Mouse (Mus musculus): ENCODE measurements at regions not wholly inside any gene's neighbourhood (a gene's known extent, or its start where the extent isn't known, plus 50 kb on each side); places are given as distances from the start of the nearest gene placed in this dataset.

DNA sequence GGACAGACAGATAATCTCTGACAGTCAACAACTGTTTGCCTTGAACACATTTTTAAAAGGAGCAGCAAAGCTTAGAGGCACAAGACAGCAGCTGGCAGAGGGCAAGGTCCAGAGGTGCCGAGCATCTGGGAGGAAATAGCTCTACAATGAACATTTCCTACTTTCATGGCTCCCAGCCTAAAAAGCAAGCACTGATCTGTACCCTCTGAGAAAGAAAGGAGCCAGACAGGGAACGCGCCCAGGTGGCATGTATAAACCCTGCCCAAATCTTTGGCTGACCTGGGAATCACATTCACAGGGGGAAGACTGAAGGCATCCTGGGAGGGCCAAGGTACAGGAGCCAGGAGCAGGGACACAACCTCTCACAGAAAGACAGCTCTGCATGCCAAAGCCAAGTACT lies 371.2 kb upstream of the Tbx3 start:
- no peaks in the 10 kb centered on the region for H3K9me3 ChIP-seq (ENCODE audit: control insufficient read depth, low read length)
- no peaks in the 10 kb centered on the region for H3K27me3 ChIP-seq (ENCODE audit: control insufficient read depth, insufficient read depth, low read length)
- no peak overlapping the region for H3K4me3 ChIP-seq (ENCODE audit: low read depth, low read length)
- no peaks in the 10 kb centered on the region for H3K36me3 ChIP-seq (ENCODE audit: control insufficient read depth, insufficient read depth, low read length)
- WGBS, result 87% methylated on average over 3 of the region's 3 CpGs
- no peak overlapping the region for H3K9ac ChIP-seq (ENCODE audit: low read length)
- no peaks in the 10 kb centered on the region for H3K4me1 ChIP-seq (ENCODE audit: control insufficient read depth, insufficient read depth, low read length)
- no peak for DNase-seq (ENCODE audit: low spot score)
- no peak overlapping the region for H3K4me2 ChIP-seq (ENCODE audit: low read depth)
- no peak for ATAC-seq (ENCODE audit: insufficient read depth, low FRiP score, low TSS enrichment)
- no peak overlapping the region for H3K27ac ChIP-seq (ENCODE audit: low read depth, low read length)

DNA sequence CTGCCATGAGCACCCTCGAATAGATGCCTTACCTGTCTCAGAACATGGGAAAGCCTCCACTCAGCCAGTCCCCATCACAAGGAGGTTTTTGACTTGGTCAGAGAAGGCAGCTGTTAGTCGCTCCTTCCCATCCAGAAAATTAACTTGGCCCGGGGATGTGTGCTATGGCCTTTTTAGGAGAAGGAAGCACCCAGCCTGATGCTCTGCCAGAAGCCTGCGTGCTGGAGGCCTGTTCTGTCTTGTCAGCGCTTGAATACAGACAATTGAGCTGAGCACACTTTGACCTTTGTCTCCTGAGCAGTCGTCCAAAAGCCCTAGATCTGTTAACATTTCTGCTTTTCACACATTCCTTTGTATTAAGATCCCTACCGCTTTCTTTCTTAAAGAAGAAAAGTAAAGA lies 370.4 kb upstream of the Tbx3 start:
- Histone ChIP-seq H3K4me2 (ENCODE audit: low read depth) (no peak overlapping the region), H3K27ac (ENCODE audit: low read depth, low read length) (no peak overlapping the region), H3K9ac (ENCODE audit: low read length) (no peak overlapping the region), H3K4me1 (ENCODE audit: control insufficient read depth, insufficient read depth, low read length) (no peaks in the 10 kb centered on the region), H3K36me3 (ENCODE audit: control insufficient read depth, insufficient read depth, low read length) (no peaks in the 10 kb centered on the region), H3K9me3 (ENCODE audit: control insufficient read depth, low read length) (no peaks in the 10 kb centered on the region), H3K27me3 (ENCODE audit: control insufficient read depth, insufficient read depth, low read length) (no peaks in the 10 kb centered on the region), H3K4me3 (ENCODE audit: low read depth, low read length) (no peak overlapping the region)
- 39% methylated on average over 7 of the region's 7 CpGs for WGBS
- no peak for ATAC-seq (ENCODE audit: insufficient read depth, low FRiP score, low TSS enrichment)
- no peak for DNase-seq (ENCODE audit: low spot score)

DNA sequence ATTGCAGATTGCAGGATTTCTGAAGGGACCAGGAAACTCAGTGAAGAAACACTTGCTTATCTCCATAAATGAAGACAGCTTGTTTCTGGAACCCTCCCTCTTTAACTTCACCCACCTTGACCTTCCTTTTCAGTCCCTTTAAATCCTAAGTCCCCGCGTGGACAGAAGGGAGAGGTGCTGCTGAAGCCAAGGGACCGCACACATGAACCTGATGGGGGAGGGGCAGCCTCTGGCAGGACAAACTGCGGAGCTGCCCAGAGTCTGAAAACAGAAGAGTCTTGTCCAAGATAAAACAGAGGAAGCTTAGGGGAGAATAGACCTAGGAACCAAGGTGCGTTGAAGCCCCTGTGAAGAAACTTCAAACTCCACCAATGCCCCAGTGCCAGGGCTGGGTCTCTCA lies 368.9 kb upstream of the Tbx3 start:
- ATAC-seq (ENCODE audit: insufficient read depth, low FRiP score, low TSS enrichment), result no peak
- H3K27me3 ChIP-seq (ENCODE audit: control insufficient read depth, insufficient read depth, low read length), result no peaks in the 10 kb centered on the region

DNA sequence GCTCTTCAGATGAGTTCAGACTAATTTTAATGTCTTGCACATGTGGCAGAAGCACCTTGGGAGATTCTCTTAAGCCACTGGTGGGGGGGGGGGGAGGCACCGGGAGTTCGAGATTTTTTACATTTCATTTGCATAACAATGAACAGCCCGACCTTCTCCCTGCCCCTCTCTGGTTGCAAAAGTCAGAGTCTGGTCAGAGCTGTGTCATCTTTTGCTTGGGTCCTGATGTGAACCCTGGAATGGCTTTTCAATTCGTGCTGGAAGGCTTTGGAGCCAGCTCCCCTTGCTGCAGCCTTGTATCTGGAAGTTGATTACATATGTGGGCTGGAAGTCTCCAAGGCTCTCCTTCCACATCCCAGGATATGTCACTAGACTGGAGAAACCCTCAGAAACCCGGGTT lies 365.7 kb upstream of the Tbx3 start:
- Histone ChIP-seq H3K4me3 (ENCODE audit: low read depth, low read length) (no peak overlapping the region), H3K27me3 (ENCODE audit: control insufficient read depth, insufficient read depth, low read length) (no peaks in the 10 kb centered on the region), H3K4me1 (ENCODE audit: control insufficient read depth, insufficient read depth, low read length) (no peaks in the 10 kb centered on the region), H3K9me3 (ENCODE audit: control insufficient read depth, low read length) (no peaks in the 10 kb centered on the region), H3K4me2 (ENCODE audit: low read depth) (no peak overlapping the region), H3K27ac (ENCODE audit: low read depth, low read length) (no peak overlapping the region), H3K9ac (ENCODE audit: low read length) (no peak overlapping the region), H3K36me3 (ENCODE audit: control insufficient read depth, insufficient read depth, low read length) (no peaks in the 10 kb centered on the region)
- ATAC-seq (ENCODE audit: insufficient read depth, low FRiP score, low TSS enrichment) (no peak), DNase-seq (ENCODE audit: low spot score) (no peak)
- WGBS, result 10% methylated on average over 5 of the region's 5 CpGs

More for the DNA sequence above, 368.9 kb upstream of the Tbx3 start:
- no peaks in the 10 kb centered on the region for H3K36me3 ChIP-seq (ENCODE audit: control insufficient read depth, insufficient read depth, low read length)
- H3K9ac ChIP-seq (ENCODE audit: low read length), result no peak overlapping the region
- H3K27ac ChIP-seq (ENCODE audit: low read depth, low read length), result no peak overlapping the region
- H3K4me1 ChIP-seq (ENCODE audit: control insufficient read depth, insufficient read depth, low read length), result no peaks in the 10 kb centered on the region
- 51% methylated on average over 5 of the region's 5 CpGs for WGBS
- no peaks in the 10 kb centered on the region for H3K9me3 ChIP-seq (ENCODE audit: control insufficient read depth, low read length)
- no peak overlapping the region for H3K4me2 ChIP-seq (ENCODE audit: low read depth)
- no peak for DNase-seq (ENCODE audit: low spot score)
- H3K4me3 ChIP-seq (ENCODE audit: low read depth, low read length), result no peak overlapping the region

DNA sequence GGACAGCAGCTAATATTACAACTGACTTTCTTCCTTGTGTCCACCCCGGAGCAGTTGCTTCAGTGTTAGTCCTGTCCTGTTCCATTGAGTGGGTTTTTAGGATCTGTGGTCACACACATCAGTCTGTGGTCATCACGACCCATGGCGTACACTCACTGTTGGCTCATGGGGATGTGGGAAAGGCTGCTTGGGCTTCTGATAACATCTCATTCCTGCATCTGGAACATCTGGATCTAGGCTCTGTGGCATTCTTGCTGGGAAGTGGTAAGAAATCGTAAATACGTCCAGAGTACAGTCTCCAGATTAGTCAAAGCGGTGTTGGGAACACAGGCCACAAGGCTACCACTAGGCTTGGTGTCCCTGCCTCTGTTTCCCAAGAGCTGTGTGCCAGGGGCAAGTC lies 362.7 kb upstream of the Tbx3 start:
- no peak overlapping the region for H3K27ac ChIP-seq (ENCODE audit: low read depth, low read length)
- H3K36me3 ChIP-seq (ENCODE audit: control insufficient read depth, insufficient read depth, low read length), result no peaks in the 10 kb centered on the region
- H3K9me3 ChIP-seq (ENCODE audit: control insufficient read depth, low read length), result no peaks in the 10 kb centered on the region
- H3K4me3 ChIP-seq (ENCODE audit: low read depth, low read length), result no peak overlapping the region
- no peaks in the 10 kb centered on the region for H3K4me1 ChIP-seq (ENCODE audit: control insufficient read depth, insufficient read depth, low read length)
- ATAC-seq (ENCODE audit: insufficient read depth, low FRiP score, low TSS enrichment) (no peak), DNase-seq (ENCODE audit: low spot score) (no peak)
- H3K27me3 ChIP-seq (ENCODE audit: control insufficient read depth, insufficient read depth, low read length), result no peaks in the 10 kb centered on the region
- 89% methylated on average over 6 of the region's 6 CpGs for WGBS
- no peak overlapping the region for H3K9ac ChIP-seq (ENCODE audit: low read length)
- no peak overlapping the region for H3K4me2 ChIP-seq (ENCODE audit: low read depth)

DNA sequence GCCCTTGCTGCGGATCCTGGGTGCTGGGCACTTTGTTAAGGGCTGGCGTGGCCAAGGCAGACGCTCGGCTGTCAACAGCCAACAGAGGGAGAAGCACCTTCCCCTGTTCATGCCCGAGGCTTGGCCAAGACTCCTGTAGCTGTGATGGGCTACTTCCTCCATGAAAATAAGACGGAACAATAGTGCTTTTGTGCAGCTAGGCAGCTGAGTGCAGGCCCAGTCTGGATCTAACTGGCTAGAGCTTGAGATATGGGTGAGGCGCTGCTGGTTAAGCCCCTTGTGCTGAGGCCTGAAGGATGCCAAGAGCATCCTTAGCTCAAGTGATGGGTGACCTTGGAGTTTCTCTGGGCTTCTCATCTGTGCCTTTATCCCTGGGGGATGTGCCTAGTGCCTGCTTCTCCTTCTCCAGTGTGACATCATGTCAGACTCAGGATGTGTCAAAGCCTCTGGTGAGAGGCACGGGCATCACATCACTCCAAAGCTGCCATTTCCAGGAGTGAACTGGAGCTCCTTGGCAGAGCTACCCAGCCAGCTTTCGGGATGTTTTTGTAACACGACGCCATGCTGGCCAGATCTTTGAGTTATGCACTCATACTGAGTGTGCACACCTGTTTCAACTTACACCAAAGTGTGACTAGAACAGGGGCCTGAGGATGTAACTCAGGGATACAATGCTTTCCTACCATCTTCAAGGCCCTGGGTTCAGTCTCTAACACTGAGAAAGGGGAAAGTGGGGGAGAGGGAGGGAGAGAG lies 360.1 kb upstream of the Tbx3 start:
- H3K9me3 ChIP-seq (ENCODE audit: control insufficient read depth, low read length), result no peaks in the 10 kb centered on the region
- H3K4me3 ChIP-seq (ENCODE audit: low read depth, low read length), result no peak overlapping the region
- no peak overlapping the region for H3K27ac ChIP-seq (ENCODE audit: low read depth, low read length)
- no peaks in the 10 kb centered on the region for H3K4me1 ChIP-seq (ENCODE audit: control insufficient read depth, insufficient read depth, low read length)
- ATAC-seq (ENCODE audit: insufficient read depth, low FRiP score, low TSS enrichment) (no peak), DNase-seq (ENCODE audit: low spot score) (no peak)
- H3K36me3 ChIP-seq (ENCODE audit: control insufficient read depth, insufficient read depth, low read length), result no peaks in the 10 kb centered on the region
- H3K4me2 ChIP-seq (ENCODE audit: low read depth), result no peak overlapping the region
- H3K27me3 ChIP-seq (ENCODE audit: control insufficient read depth, insufficient read depth, low read length), result no peaks in the 10 kb centered on the region
- 65% methylated on average over 11 of the region's 11 CpGs for WGBS
- H3K9ac ChIP-seq (ENCODE audit: low read length), result no peak overlapping the region

DNA sequence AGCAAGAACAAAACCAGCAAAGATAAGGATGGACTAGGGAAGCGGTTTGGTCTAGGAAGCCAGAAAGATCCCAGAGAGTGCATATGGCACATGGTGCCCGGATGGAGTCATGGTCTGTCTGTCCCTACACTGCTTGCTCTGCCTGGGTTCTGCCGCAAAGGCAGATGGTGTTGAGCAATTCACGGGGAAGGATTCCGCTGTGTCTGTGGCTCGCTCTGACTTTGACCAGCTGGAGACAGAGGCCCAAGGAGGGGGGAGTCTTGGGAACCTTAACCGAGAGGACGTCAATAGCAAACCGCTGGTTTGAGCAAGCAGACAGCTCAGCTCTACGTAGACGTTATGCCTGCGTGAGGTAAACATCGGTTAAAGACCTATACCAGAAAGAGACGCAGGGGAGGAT lies 357.7 kb upstream of the Tbx3 start:
- H3K4me3 ChIP-seq (ENCODE audit: low read depth, low read length), result no peak overlapping the region
- no peak for ATAC-seq (ENCODE audit: insufficient read depth, low FRiP score, low TSS enrichment)
- 87% methylated on average over 14 of the region's 14 CpGs for WGBS
- no peaks in the 10 kb centered on the region for H3K27me3 ChIP-seq (ENCODE audit: control insufficient read depth, insufficient read depth, low read length)
- no peaks in the 10 kb centered on the region for H3K4me1 ChIP-seq (ENCODE audit: control insufficient read depth, insufficient read depth, low read length)
- H3K36me3 ChIP-seq (ENCODE audit: control insufficient read depth, insufficient read depth, low read length), result no peaks in the 10 kb centered on the region
- no peaks in the 10 kb centered on the region for H3K9me3 ChIP-seq (ENCODE audit: control insufficient read depth, low read length)
- no peak overlapping the region for H3K27ac ChIP-seq (ENCODE audit: low read depth, low read length)
- no peak overlapping the region for H3K9ac ChIP-seq (ENCODE audit: low read length)
- DNase-seq (ENCODE audit: low spot score), result no peak
- H3K4me2 ChIP-seq (ENCODE audit: low read depth), result no peak overlapping the region

DNA sequence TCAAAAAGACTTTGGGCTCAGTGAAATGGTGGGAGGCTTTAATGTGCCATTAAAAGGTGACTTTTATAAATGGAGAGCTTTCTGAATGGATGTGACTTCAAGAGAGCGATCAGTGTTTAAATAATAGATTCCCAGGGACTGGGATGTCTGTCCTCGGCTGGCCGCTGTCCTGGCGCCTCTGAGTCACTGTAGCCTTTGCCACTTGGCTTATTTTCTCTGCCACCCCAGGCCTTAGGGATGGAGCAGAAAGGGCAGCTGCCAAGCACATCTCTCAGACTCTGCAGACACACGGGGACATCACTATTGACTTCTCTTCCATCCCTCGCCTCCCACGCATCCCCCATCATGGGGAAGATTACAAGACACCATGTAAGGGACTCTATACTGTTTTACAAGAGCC lies 355.3 kb upstream of the Tbx3 start:
- Histone ChIP-seq H3K27ac (ENCODE audit: low read depth, low read length) (no peak overlapping the region), H3K27me3 (ENCODE audit: control insufficient read depth, insufficient read depth, low read length) (no peaks in the 10 kb centered on the region), H3K9me3 (ENCODE audit: control insufficient read depth, low read length) (no peaks in the 10 kb centered on the region), H3K36me3 (ENCODE audit: control insufficient read depth, insufficient read depth, low read length) (no peaks in the 10 kb centered on the region), H3K4me2 (ENCODE audit: low read depth) (no peak overlapping the region), H3K4me3 (ENCODE audit: low read depth, low read length) (no peak overlapping the region), H3K4me1 (ENCODE audit: control insufficient read depth, insufficient read depth, low read length) (no peaks in the 10 kb centered on the region), H3K9ac (ENCODE audit: low read length) (no peak overlapping the region)
- no peak for DNase-seq (ENCODE audit: low spot score)
- 94% methylated on average over 7 of the region's 7 CpGs for WGBS
- ATAC-seq (ENCODE audit: insufficient read depth, low FRiP score, low TSS enrichment), result no peak

DNA sequence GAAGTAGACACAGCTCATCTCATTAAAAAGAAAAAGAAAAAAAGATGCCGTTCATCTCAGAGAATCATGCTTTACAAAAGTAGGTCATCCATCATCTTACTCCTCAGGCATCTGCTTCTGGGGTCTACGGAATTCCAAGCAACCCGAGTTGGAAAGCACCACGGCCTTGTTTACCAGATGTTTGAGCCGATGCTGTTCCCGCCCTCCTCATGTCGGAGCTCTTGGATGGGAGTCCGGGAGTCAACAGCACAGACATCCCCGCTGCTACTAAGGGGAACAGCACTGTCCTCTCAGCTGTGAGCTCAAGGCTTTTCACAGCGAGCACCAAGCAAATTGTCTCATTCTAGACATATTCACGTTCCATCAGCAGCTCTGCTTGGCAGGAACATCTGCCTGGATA lies 352.9 kb upstream of the Tbx3 start:
- ATAC-seq (ENCODE audit: insufficient read depth, low FRiP score, low TSS enrichment) (no peak), DNase-seq (ENCODE audit: low spot score) (no peak)
- Histone ChIP-seq H3K9ac (ENCODE audit: low read length) (no peak overlapping the region), H3K4me3 (ENCODE audit: low read depth, low read length) (no peak overlapping the region), H3K27ac (ENCODE audit: low read depth, low read length) (no peak overlapping the region), H3K27me3 (ENCODE audit: control insufficient read depth, insufficient read depth, low read length) (no peaks in the 10 kb centered on the region), H3K9me3 (ENCODE audit: control insufficient read depth, low read length) (no peaks in the 10 kb centered on the region), H3K4me1 (ENCODE audit: control insufficient read depth, insufficient read depth, low read length) (no peaks in the 10 kb centered on the region), H3K4me2 (ENCODE audit: low read depth) (no peak overlapping the region), H3K36me3 (ENCODE audit: control insufficient read depth, insufficient read depth, low read length) (no peaks in the 10 kb centered on the region)
- 87% methylated on average over 11 of the region's 11 CpGs for WGBS

Measured in neural tube, embryonic 11.5 days (tissue).